Mouse (Mus musculus): ENCODE data around the gene Hdgf. TPM values are rescaled to one million over a fixed set of nuclear protein-coding genes. Genes with fewer than 3 reads are reported as not detected.

Gene Hdgf
- polyA plus RNA-seq (2014; fragmentation: Illumina TruSeq; extraction: RNeasy Lipid Tissue Mini Kit (QIAGEN cat#74804); ENCODE audit: low read depth, low replicate concordance): 113 TPM

GRCm38 (mm10) chr3:87905880-87906485 lies at the start of gene Hdgf:
Hdgf (plus strand) TSS chr3:87906321.

DNA sequence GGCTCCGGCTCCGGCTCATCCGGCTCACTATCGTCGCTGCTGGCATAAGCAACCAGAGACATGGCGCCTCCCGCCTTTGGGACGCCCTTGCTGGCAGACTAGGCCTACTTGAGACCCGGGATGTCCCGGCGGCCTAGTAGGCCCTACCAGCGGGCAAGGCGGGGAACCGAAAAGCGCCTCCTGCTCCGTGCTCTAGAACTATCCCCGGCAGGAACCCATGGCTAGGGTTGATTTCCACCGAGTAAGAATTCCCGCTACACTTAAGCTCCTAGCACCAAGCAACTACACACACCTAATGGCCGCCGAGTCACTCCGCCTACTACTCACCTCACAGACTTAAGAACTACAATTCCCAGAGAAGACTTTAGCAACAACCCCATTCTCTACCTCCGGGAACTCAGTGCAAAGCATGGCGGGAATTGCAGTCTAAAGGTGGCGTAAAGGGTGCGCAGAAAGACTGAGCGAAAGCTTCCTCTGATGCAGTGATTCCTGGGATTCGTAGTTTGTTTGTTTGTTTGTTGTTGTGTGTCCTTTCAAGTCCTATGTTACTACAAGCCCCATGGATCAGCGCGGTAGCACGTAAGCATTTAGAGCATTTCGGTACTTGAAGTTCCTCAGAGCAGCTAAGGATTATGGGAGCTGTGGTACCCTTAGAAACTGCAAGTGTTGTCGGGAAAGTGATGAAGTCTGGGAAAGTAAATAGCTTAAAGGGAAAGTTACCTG lies 20.7 kb upstream of the Hdgf start, which contains the start of gene Prcc:
TSS of gene Prcc (minus strand) at position 328 of the 723 bp plus-strand sequence.

GRCm38 (mm10) chr3:87919336-87920108 lies 13.4 kb downstream of the Hdgf start, which contains the start of gene Mrpl24:
Mrpl24 (plus strand) TSS chr3:87919506.

DNA sequence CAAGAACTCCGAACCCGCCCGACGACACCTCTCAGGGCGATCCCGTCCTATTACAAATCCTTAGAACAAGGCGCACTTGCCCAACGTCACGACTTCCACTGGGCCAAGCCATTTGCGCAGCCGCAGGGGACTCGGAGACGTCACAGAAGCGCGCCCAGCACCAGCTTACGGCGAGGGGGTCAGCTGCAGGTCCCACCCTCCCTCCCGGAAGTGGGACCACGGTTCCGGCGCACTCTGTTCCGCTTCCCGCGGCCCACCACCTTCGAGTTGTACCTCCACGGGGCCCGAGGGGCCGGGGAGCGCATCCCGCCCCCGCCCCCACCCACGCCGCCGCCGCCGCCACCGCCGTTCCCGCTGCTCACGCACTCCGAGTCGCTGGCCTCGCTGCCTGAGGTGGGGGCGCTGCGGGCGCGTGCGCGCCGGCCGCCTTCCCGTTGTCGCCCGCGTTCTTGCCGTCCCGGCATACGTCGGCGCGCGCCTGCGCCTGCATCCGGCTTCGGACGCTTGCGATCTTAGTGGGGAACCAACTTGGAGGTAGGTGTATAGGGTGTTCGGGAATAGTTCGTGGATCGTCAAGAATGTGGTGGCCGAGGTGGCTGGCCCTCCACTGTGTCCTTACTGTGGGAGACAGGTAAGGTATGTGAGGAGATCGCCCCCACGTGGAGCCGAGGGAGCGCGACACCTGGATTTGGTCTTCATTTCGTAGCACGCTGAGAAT lies 24.1 kb downstream of the Hdgf start, which contains the start of the genes Isg20l2 and Rrnad1:
TSS of gene Isg20l2 (plus strand) at position 237 of the 718 bp plus-strand sequence.
TSS of gene Rrnad1 (minus strand) at position 640 of the 718 bp plus-strand sequence.

DNA sequence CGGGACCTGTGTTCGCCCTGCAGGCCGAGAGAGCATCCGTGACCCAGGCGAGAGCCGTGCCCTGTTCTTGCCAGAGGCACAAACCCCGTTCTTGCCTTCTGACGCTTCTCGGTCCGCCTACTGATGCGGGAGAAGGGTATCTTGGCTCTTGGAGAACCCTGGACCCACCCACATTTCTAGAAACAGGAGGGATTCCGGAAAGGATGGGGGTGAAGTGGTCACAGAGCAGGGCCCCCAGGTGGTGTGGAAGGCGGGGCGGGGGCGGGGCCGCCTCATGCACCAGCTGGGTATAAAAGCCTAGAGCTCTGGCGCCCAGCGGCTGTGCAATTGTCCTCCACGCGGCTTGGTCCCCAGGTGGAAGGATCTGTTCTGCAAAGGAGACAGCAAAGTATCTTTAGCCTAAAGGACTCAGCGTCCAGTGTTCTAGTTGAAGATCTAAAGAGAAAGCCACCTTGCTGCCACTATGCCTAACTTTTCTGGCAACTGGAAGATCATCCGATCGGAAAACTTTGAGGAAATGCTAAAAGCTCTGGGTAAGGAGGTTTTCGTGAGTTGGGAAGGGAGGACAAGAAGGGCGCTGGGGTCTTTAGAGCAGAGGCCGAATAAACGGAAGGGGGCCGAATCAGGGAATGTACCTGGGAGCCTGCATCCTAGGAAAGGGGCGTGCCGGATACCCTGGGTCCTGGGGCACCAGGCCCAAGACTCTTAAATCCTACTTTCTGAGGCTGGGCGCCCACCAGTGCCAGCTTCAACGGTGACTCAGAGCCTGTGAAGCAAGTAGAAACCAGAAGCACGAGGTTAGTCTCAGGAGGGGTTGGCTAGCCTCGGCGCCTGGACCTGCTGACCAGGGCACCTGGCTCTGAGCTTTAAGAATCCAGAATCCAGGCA lies 42.5 kb downstream of the Hdgf start, which contains the start of gene Crabp2:
TSS of gene Crabp2 (plus strand) at position 289 of the 888 bp plus-strand sequence.

Other genes with a start within 250 kb of the Hdgf start
- gene Lrrc71, start 157.7 kb upstream of the Hdgf start, polyA plus RNA-seq (2014; fragmentation: Illumina TruSeq; extraction: RNeasy Lipid Tissue Mini Kit (QIAGEN cat#74804); ENCODE audit: low read depth, low replicate concordance): not detected
- gene Ntrk1, start 111.2 kb upstream of the Hdgf start, polyA plus RNA-seq (2014; fragmentation: Illumina TruSeq; extraction: RNeasy Lipid Tissue Mini Kit (QIAGEN cat#74804); ENCODE audit: low read depth, low replicate concordance): not detected
- gene Insrr, start 109.4 kb upstream of the Hdgf start, polyA plus RNA-seq (2014; fragmentation: Illumina TruSeq; extraction: RNeasy Lipid Tissue Mini Kit (QIAGEN cat#74804); ENCODE audit: low read depth, low replicate concordance): 0.28 TPM
- 0.50 TPM for gene Pear1, start 82.0 kb upstream of the Hdgf start, polyA plus RNA-seq (2014; fragmentation: Illumina TruSeq; extraction: RNeasy Lipid Tissue Mini Kit (QIAGEN cat#74804); ENCODE audit: low read depth, low replicate concordance)
- gene Sh2d2a, start 59.6 kb upstream of the Hdgf start, polyA plus RNA-seq (2014; fragmentation: Illumina TruSeq; extraction: RNeasy Lipid Tissue Mini Kit (QIAGEN cat#74804); ENCODE audit: low read depth, low replicate concordance): 0.22 TPM
- gene Prcc, start 20.7 kb upstream of the Hdgf start, polyA plus RNA-seq (2014; fragmentation: Illumina TruSeq; extraction: RNeasy Lipid Tissue Mini Kit (QIAGEN cat#74804); ENCODE audit: low read depth, low replicate concordance): 3.7 TPM
- 171 TPM for gene Mrpl24, start 13.2 kb downstream of the Hdgf start, polyA plus RNA-seq (2014; fragmentation: Illumina TruSeq; extraction: RNeasy Lipid Tissue Mini Kit (QIAGEN cat#74804); ENCODE audit: low read depth, low replicate concordance)
- 31.3 TPM for gene Isg20l2, start 24.0 kb downstream of the Hdgf start, polyA plus RNA-seq (2014; fragmentation: Illumina TruSeq; extraction: RNeasy Lipid Tissue Mini Kit (QIAGEN cat#74804); ENCODE audit: low read depth, low replicate concordance)
- 12.1 TPM for gene Rrnad1, start 24.4 kb downstream of the Hdgf start, polyA plus RNA-seq (2014; fragmentation: Illumina TruSeq; extraction: RNeasy Lipid Tissue Mini Kit (QIAGEN cat#74804); ENCODE audit: low read depth, low replicate concordance)
- not detected for gene Crabp2, start 42.3 kb downstream of the Hdgf start, polyA plus RNA-seq (2014; fragmentation: Illumina TruSeq; extraction: RNeasy Lipid Tissue Mini Kit (QIAGEN cat#74804); ENCODE audit: low read depth, low replicate concordance)
- 2.8 TPM for gene Nes, start 64.8 kb downstream of the Hdgf start, polyA plus RNA-seq (2014; fragmentation: Illumina TruSeq; extraction: RNeasy Lipid Tissue Mini Kit (QIAGEN cat#74804); ENCODE audit: low read depth, low replicate concordance)
- not detected for gene Bcan, start 93.9 kb downstream of the Hdgf start, polyA plus RNA-seq (2014; fragmentation: Illumina TruSeq; extraction: RNeasy Lipid Tissue Mini Kit (QIAGEN cat#74804); ENCODE audit: low read depth, low replicate concordance)
- gene Hapln2, start 121.3 kb downstream of the Hdgf start, polyA plus RNA-seq (2014; fragmentation: Illumina TruSeq; extraction: RNeasy Lipid Tissue Mini Kit (QIAGEN cat#74804); ENCODE audit: low read depth, low replicate concordance): not detected
- 5.5 TPM for gene Gpatch4, start 136.8 kb downstream of the Hdgf start, polyA plus RNA-seq (2014; fragmentation: Illumina TruSeq; extraction: RNeasy Lipid Tissue Mini Kit (QIAGEN cat#74804); ENCODE audit: low read depth, low replicate concordance)
- gene Naxe, start 152.2 kb downstream of the Hdgf start, polyA plus RNA-seq (2014; fragmentation: Illumina TruSeq; extraction: RNeasy Lipid Tissue Mini Kit (QIAGEN cat#74804); ENCODE audit: low read depth, low replicate concordance): 15.5 TPM
- gene Ttc24, start 172.0 kb downstream of the Hdgf start, polyA plus RNA-seq (2014; fragmentation: Illumina TruSeq; extraction: RNeasy Lipid Tissue Mini Kit (QIAGEN cat#74804); ENCODE audit: low read depth, low replicate concordance): not detected
- 0.54 TPM for gene Iqgap3, start 175.7 kb downstream of the Hdgf start, polyA plus RNA-seq (2014; fragmentation: Illumina TruSeq; extraction: RNeasy Lipid Tissue Mini Kit (QIAGEN cat#74804); ENCODE audit: low read depth, low replicate concordance)
- gene Mef2d, start 236.1 kb downstream of the Hdgf start, polyA plus RNA-seq (2014; fragmentation: Illumina TruSeq; extraction: RNeasy Lipid Tissue Mini Kit (QIAGEN cat#74804); ENCODE audit: low read depth, low replicate concordance): 18.0 TPM

Data from sigmoid colon, adult 10 weeks (tissue).